Mouse (Mus musculus) midbrain, embryonic 15.5 days (tissue): ENCODE results near the gene Gata3. TPM values are rescaled to one million over a fixed set of nuclear protein-coding genes. Genes with fewer than 3 reads are reported as not detected.
A peak's percentile ranks its signal among the peaks of the same experiment; 100 is the strongest.

Experiments
- ATAC-seq: fragments of 200-750 bp; cut with Nextera tagmentation; replicated peaks from 2 replicates; pipeline ENCODE4 v1.8.0; 2017; ENCODE audit warnings: moderate TSS enrichment
- H3K27ac ChIP-seq: fragments of 300-500 bp; sonication (generic); 2 replicates; pipeline ENCODE4 v1.5.1; 2015; ENCODE audit warnings: mild to moderate bottlenecking, inconsistent platforms
- H3K27me3 ChIP-seq: fragments of 300-500 bp; sonication (generic); replicated peaks from 2 replicates; pipeline ENCODE4 v1.6.1; 2015; ENCODE audit warnings: inconsistent platforms
- H3K36me3 ChIP-seq: fragments of 300-500 bp; sonication (generic); replicated peaks from 2 replicates; pipeline ENCODE4 v1.6.1; 2015; ENCODE audit warnings: inconsistent platforms
- H3K4me1 ChIP-seq: fragments of 300-500 bp; sonication (generic); 2 replicates; pipeline ENCODE4 v1.6.1; 2015; ENCODE audit warnings: inconsistent platforms
- H3K4me2 ChIP-seq: fragments of 300-500 bp; sonication (generic); 2 replicates; pipeline ENCODE4 v1.6.1; 2015; ENCODE audit warnings: inconsistent platforms, mild to moderate bottlenecking, moderate library complexity
- H3K4me3 ChIP-seq: fragments of 300-500 bp; sonication (generic); 2 replicates; pipeline ENCODE4 v1.5.1; 2015; ENCODE audit warnings: mild to moderate bottlenecking, inconsistent platforms
- H3K9ac ChIP-seq: fragments of 300-500 bp; sonication (generic); 2 replicates; pipeline ENCODE4 v1.6.1; 2015; ENCODE audit warnings: mild to moderate bottlenecking, inconsistent platforms
- H3K9me3 ChIP-seq: fragments of 300-500 bp; sonication (generic); 2 replicates; pipeline ENCODE4 v1.6.1; 2016; ENCODE audit warnings: inconsistent platforms
- WGBS: fragments of 180-500 bp; shearing (Covaris S2); methylation state at CpG from one replicate; pipeline ENCODE4 v1.1.7; 2015; ENCODE audit warnings: mixed read lengths; 5-methylcytosine and 5-hydroxymethylcytosine counted together
- polyA plus RNA-seq: library from polyadenylated mRNA; unstranded; fragments of >200 nt; fragmentation: Nextera tagmentation; extraction: Ambion mirVana; gene quantifications from 2 replicates; pipeline ENCODE4 v1.2.1, GENCODE M21; 2015

Gata3 gene
- polyA plus RNA-seq, 1 experiment from 2014 or later, result 116 TPM

- Histone ChIP-seq H3K9me3 (no peaks in the 10 kb centered on the region), H3K27me3 (no peaks in the 10 kb centered on the region), H3K4me1 (peaks cover 10% of the 10 kb centered on the region), H3K36me3 (no peaks in the 10 kb centered on the region), H3K4me3 (no peak overlapping the region), H3K4me2 (peak overlapping the region; percentile 16; the same call in 1 of the 2 replicates), H3K27ac (0 out of 2 replicates have a peak overlapping the region, but pooled peaks have one; percentile 29), H3K9ac (peak overlapping the region; percentile 17; the same call in 1 of the 2 replicates)
- ATAC-seq, result peak; percentile 61
- 29% methylated on average over 13 of the region's 13 CpGs for WGBS
Measured at GRCm38 (mm10) chr2:9852851-9853576, 36.8 kb downstream of the Gata3 start.

- Histone ChIP-seq H3K9ac (no peak overlapping the region), H3K9me3 (no peaks in the 10 kb centered on the region), H3K36me3 (no peaks in the 10 kb centered on the region), H3K27ac (no peak overlapping the region), H3K4me1 (no peaks in the 10 kb centered on the region), H3K4me3 (no peak overlapping the region), H3K4me2 (no peak overlapping the region), H3K27me3 (no peaks in the 10 kb centered on the region)
- ATAC-seq, result peak; percentile 52; the same call in 1 of the 2 replicates
- WGBS, result 63% methylated on average over 7 of the region's 7 CpGs
Measured at GRCm38 (mm10) chr2:9835195-9835594, 54.6 kb downstream of the Gata3 start.

- Histone ChIP-seq H3K4me2 (no peak overlapping the region), H3K36me3 (no peaks in the 10 kb centered on the region), H3K9ac (no peak overlapping the region), H3K27ac (no peak overlapping the region), H3K9me3 (no peaks in the 10 kb centered on the region), H3K27me3 (no peaks in the 10 kb centered on the region), H3K4me1 (no peaks in the 10 kb centered on the region), H3K4me3 (no peak overlapping the region)
- WGBS, result 89% methylated on average over 7 of the region's 7 CpGs
- ATAC-seq, result no peak
Measured at GRCm38 (mm10) chr2:9833712-9834111, 56.1 kb downstream of the Gata3 start.

GRCm38 (mm10) chr2:9827624-9828023, 62.2 kb downstream of the Gata3 start:
- no peaks in the 10 kb centered on the region for H3K9me3 ChIP-seq
- no peaks in the 10 kb centered on the region for H3K36me3 ChIP-seq
- no peak overlapping the region for H3K27ac ChIP-seq
- H3K4me1 ChIP-seq, result no peaks in the 10 kb centered on the region
- no peak overlapping the region for H3K9ac ChIP-seq
- H3K27me3 ChIP-seq, result no peaks in the 10 kb centered on the region
- WGBS, result 40% methylated on average over 3 of the region's 3 CpGs
- ATAC-seq, result no peak
- H3K4me3 ChIP-seq, result no peak overlapping the region
- H3K4me2 ChIP-seq, result no peak overlapping the region

- Histone ChIP-seq H3K27me3 (no peaks in the 10 kb centered on the region), H3K4me1 (no peaks in the 10 kb centered on the region), H3K9me3 (no peaks in the 10 kb centered on the region), H3K36me3 (no peaks in the 10 kb centered on the region), H3K27ac (no peak overlapping the region), H3K9ac (no peak overlapping the region), H3K4me3 (no peak overlapping the region), H3K4me2 (no peak overlapping the region)
- no peak for ATAC-seq
- 82% methylated on average over 8 of the region's 8 CpGs for WGBS
Measured at GRCm38 (mm10) chr2:9820611-9821010, 69.2 kb downstream of the Gata3 start.

GRCm38 (mm10) chr2:9818177-9818785, 71.6 kb downstream of the Gata3 start:
- no peak overlapping the region for H3K4me2 ChIP-seq
- WGBS, result 81% methylated on average over 7 of the region's 7 CpGs
- no peaks in the 10 kb centered on the region for H3K4me1 ChIP-seq
- H3K4me3 ChIP-seq, result no peak overlapping the region
- no peak overlapping the region for H3K9ac ChIP-seq
- H3K36me3 ChIP-seq, result no peaks in the 10 kb centered on the region
- H3K27me3 ChIP-seq, result no peaks in the 10 kb centered on the region
- no peak overlapping the region for H3K27ac ChIP-seq
- ATAC-seq, result no peak
- H3K9me3 ChIP-seq, result no peaks in the 10 kb centered on the region

Other genes starting within 250 kb of the Gata3 start
- 1.3 and 2.2 TPM in 2 replicates for gene 4930412O13Rik, start 8.8 kb downstream of the Gata3 start, polyA plus RNA-seq
- 4.0 and 4.8 TPM in 2 replicates for gene 9230102O04Rik, start 494 bp downstream of the Gata3 start, polyA plus RNA-seq
- 14.2 and 14.8 TPM in 2 replicates for gene Taf3, start 158.6 kb upstream of the Gata3 start, polyA plus RNA-seq
- gene Atp5c1, start 190.5 kb upstream of the Gata3 start, polyA plus RNA-seq, result 513 and 528 TPM in 2 replicates
- 32.1 and 32.7 TPM in 2 replicates for gene Kin, start 190.6 kb upstream of the Gata3 start, polyA plus RNA-seq
- gene Itih2, start 241.4 kb upstream of the Gata3 start, polyA plus RNA-seq, result 3.8 and 4.2 TPM in 2 replicates